Mouse (Mus musculus): ENCODE results near the gene Inpp5e.

DNA sequence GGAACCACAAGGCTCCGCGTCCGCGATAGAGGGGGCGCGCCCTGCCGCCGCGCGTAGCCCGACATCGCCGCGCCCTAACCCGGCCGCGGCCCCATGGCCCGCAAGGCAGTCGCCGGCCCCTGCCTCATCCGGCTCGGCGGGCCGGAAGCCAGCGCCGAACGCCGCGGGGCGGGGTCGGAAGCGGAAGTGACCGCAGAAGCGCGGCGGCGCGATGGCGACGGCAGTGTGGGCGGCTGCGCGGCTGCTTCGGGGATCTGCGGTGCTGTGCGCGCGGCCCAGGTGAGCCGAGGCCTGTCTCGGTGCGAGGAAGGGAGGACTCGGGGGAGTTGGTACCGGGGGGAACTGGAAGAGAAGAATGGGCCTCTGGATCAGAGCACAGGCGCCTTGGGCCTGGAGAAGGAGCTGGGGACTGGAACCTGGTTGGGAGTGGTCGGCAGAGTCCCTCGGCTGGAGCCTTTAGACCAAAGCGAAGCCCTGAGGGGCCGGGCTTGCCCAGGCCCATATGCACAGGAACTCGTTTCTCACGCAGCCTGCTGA lies 19.8 kb downstream of the Inpp5e start, which contains the start of the genes Entr1 and Pmpca:
- TF ChIP-seq CTCF (IDR thresholded peaks at IDR 0.05; ENCODE audit: low read depth, low read length), result no peak
- TF ChIP-seq GATA2 (IDR thresholded peaks at IDR 0.05; ENCODE audit: borderline replicate concordance, low read depth, low read length), result no peak
- TF ChIP-seq GATA1 (IDR thresholded peaks at IDR 0.05; ENCODE audit: borderline replicate concordance, low read length), result no peak
- TF ChIP-seq POLR2AphosphoS5 (IDR thresholded peaks at IDR 0.05; ENCODE audit: insufficient replicate concordance, low read depth, low read length), result no peak
- TF ChIP-seq TAL1 (conservative IDR thresholded peaks at IDR 0.05; ENCODE audit: low read depth, low read length), result no peak
